Mouse (Mus musculus) MEL (cell line): ENCODE measurements around the gene Smc6. TPM values are rescaled to one million over a fixed set of nuclear protein-coding genes. Genes with fewer than 3 reads are reported as not detected.

Experiments
- DNase-seq: peaks from one replicate; pipeline ENCODE4 v3.0.0; 2011; ENCODE audit warnings: low read depth, low spot score
- H3K27ac ChIP-seq: 2 replicates; pipeline ENCODE4 v1.5.1; 2012; ENCODE audit warnings: low read depth, mild to moderate bottlenecking, control low read depth, low read length, moderate library complexity; ENCODE audit not compliant: control insufficient read depth
- H3K27me3 ChIP-seq, 2 experiments: fragments of 150-350 bp in 1 of 2; sonication (generic) in 1 of 2; 2 replicates each; pipeline ENCODE4 v1.6.1; 2012; ENCODE audit warnings: low read length in 2 of 2, mild to moderate bottlenecking in 2 of 2, improper control_type of control experiment in 1 of 2, moderate library complexity in 1 of 2; ENCODE audit not compliant: insufficient read depth in 2 of 2, control insufficient read depth in 1 of 2
- H3K36me3 ChIP-seq, 2 experiments: 2 replicates each; pipeline ENCODE4 v1.6.1; 2012 to 2014; ENCODE audit warnings: low read length in 2 of 2, improper control_type of control experiment in 1 of 2, inconsistent platforms in 1 of 2, mild to moderate bottlenecking in 1 of 2; ENCODE audit not compliant: insufficient read depth in 2 of 2, control insufficient read depth in 1 of 2
- H3K4me1 ChIP-seq, 2 experiments: fragments of 150-350 bp in 1 of 2; sonication (generic) in 1 of 2; 2 replicates each; pipeline ENCODE4 v1.6.1; 2012; ENCODE audit warnings: low read length in 2 of 2, improper control_type of control experiment in 1 of 2, mild to moderate bottlenecking in 1 of 2; ENCODE audit not compliant: insufficient read depth in 2 of 2, control insufficient read depth in 1 of 2
- H3K4me3 ChIP-seq, 2 experiments: fragments of 150-350 bp in 1 of 2; sonication (generic) in 1 of 2; 2 replicates each; pipeline ENCODE4 v1.5.1; 2012; ENCODE audit warnings: low read depth in 2 of 2, low read length in 2 of 2, mild to moderate bottlenecking in 2 of 2, moderate library complexity in 2 of 2, control low read depth in 1 of 2, improper control_type of control experiment in 1 of 2; ENCODE audit not compliant: control insufficient read depth in 1 of 2, insufficient read depth in 1 of 2
- H3K79me2 ChIP-seq: 2 replicates; pipeline ENCODE4 v1.6.1; 2012; ENCODE audit warnings: mild to moderate bottlenecking, low read length, moderate library complexity; ENCODE audit not compliant: control insufficient read depth, poor library complexity, insufficient read depth
- H3K9ac ChIP-seq: 2 replicates; pipeline ENCODE4 v1.6.1; 2012; ENCODE audit warnings: low read depth, mild to moderate bottlenecking, control low read depth, low read length, moderate library complexity; ENCODE audit not compliant: control insufficient read depth, poor library complexity, severe bottlenecking
- H3K9me3 ChIP-seq: fragments of 150-350 bp; sonication (generic); replicated peaks from 2 replicates; pipeline ENCODE4 v1.6.1; 2012; ENCODE audit warnings: mild to moderate bottlenecking, low read length, improper control_type of control experiment, moderate library complexity; ENCODE audit not compliant: insufficient read depth
- BHLHE40 ChIP-seq: IDR thresholded peaks from 2 replicates; pipeline ENCODE4 v1.6.1; 2012; ENCODE audit warnings: low read depth, mild to moderate bottlenecking, inconsistent platforms, low read length, improper control_type of control experiment, borderline replicate concordance
- CHD1 ChIP-seq: IDR thresholded peaks from 2 replicates; pipeline ENCODE4 v1.6.1; 2012; ENCODE audit warnings: low read depth, mild to moderate bottlenecking, inconsistent platforms, low read length, improper control_type of control experiment
- CHD2 ChIP-seq: IDR thresholded peaks from 2 replicates; pipeline ENCODE4 v1.6.1; 2011; ENCODE audit warnings: low read length, improper control_type of control experiment
- CTCF ChIP-seq, 3 experiments: IDR thresholded peaks in 2 of 3; conservative IDR thresholded peaks in 1 of 3; 2 replicates each; pipeline ENCODE4 v1.5.1; 2011 to 2012; ENCODE audit warnings: low read length in 3 of 3, low read depth in 2 of 3, mild to moderate bottlenecking in 2 of 3, improper control_type of control experiment in 1 of 3, inconsistent platforms in 1 of 3, mixed read lengths in 1 of 3, moderate library complexity in 1 of 3; ENCODE audit not compliant: control insufficient read depth in 1 of 3, insufficient read depth in 1 of 3, poor library complexity in 1 of 3, severe bottlenecking in 1 of 3
- ELF1 ChIP-seq: IDR thresholded peaks from 2 replicates; pipeline ENCODE4 v1.6.1; 2014; ENCODE audit warnings: low read depth, mild to moderate bottlenecking, inconsistent platforms, low read length, improper control_type of control experiment, moderate library complexity
- EP300 ChIP-seq, 2 experiments: IDR thresholded peaks; 2 replicates each; pipeline ENCODE4 v1.6.1; 2011; ENCODE audit warnings: improper control_type of control experiment in 2 of 2, low read length in 2 of 2, low read depth in 1 of 2, mild to moderate bottlenecking in 1 of 2
- GABPA ChIP-seq: IDR thresholded peaks from 2 replicates; pipeline ENCODE4 v1.6.1; 2012; ENCODE audit warnings: low read depth, mild to moderate bottlenecking, inconsistent platforms, low read length, improper control_type of control experiment, moderate library complexity
- HCFC1 ChIP-seq: IDR thresholded peaks from 2 replicates; pipeline ENCODE4 v1.6.1; 2012; ENCODE audit warnings: low read depth, mild to moderate bottlenecking, inconsistent platforms, low read length, improper control_type of control experiment, moderate library complexity
- MAFK ChIP-seq: IDR thresholded peaks from 2 replicates; pipeline ENCODE4 v1.6.1; 2011; ENCODE audit warnings: low read depth, mild to moderate bottlenecking, low read length, improper control_type of control experiment, borderline replicate concordance
- MEF2A ChIP-seq: IDR thresholded peaks from 2 replicates; pipeline ENCODE4 v1.6.1; 2014; ENCODE audit warnings: low read depth, mild to moderate bottlenecking, inconsistent platforms, low read length, improper control_type of control experiment; ENCODE audit not compliant: poor library complexity, insufficient replicate concordance, severe bottlenecking; ENCODE audit errors: extremely low read depth
- MYC ChIP-seq: IDR thresholded peaks from 2 replicates; pipeline ENCODE4 v1.6.1; 2011; ENCODE audit warnings: low read depth, mild to moderate bottlenecking, low read length, improper control_type of control experiment, moderate library complexity
- NELFE ChIP-seq: IDR thresholded peaks from 2 replicates; pipeline ENCODE4 v1.6.1; 2011; ENCODE audit warnings: low read depth, low read length, improper control_type of control experiment
- POLR2A ChIP-seq, 2 experiments: IDR thresholded peaks; 2 replicates each; pipeline ENCODE4 v1.6.1; 2011 to 2012; ENCODE audit warnings: low read length in 2 of 2, mild to moderate bottlenecking in 2 of 2, control low read depth in 1 of 2, improper control_type of control experiment in 1 of 2, low read depth in 1 of 2, moderate library complexity in 1 of 2; ENCODE audit not compliant: control insufficient read depth in 1 of 2, insufficient read depth in 1 of 2, poor library complexity in 1 of 2
- RAD21 ChIP-seq: IDR thresholded peaks from 2 replicates; pipeline ENCODE4 v1.6.1; 2011; ENCODE audit warnings: mild to moderate bottlenecking, low read depth, low read length, improper control_type of control experiment
- RCOR1 ChIP-seq: IDR thresholded peaks from 2 replicates; pipeline ENCODE4 v1.6.1; 2012; ENCODE audit warnings: low read depth, mild to moderate bottlenecking, inconsistent platforms, low read length, improper control_type of control experiment
- SMC3 ChIP-seq: IDR thresholded peaks from 2 replicates; pipeline ENCODE4 v1.6.1; 2011; ENCODE audit warnings: low read depth, low read length, improper control_type of control experiment
- TAL1 ChIP-seq: IDR thresholded peaks from 2 replicates; pipeline ENCODE4 v1.6.1; 2012; ENCODE audit warnings: mild to moderate bottlenecking, inconsistent platforms, low read length, moderate library complexity, mixed read lengths
- TCF12 ChIP-seq: IDR thresholded peaks from 2 replicates; pipeline ENCODE4 v1.6.1; 2014; ENCODE audit warnings: low read depth, mild to moderate bottlenecking, inconsistent platforms, low read length, improper control_type of control experiment, moderate library complexity
- USF2 ChIP-seq, 2 experiments: IDR thresholded peaks; 2 replicates each; pipeline ENCODE4 v1.6.1; 2011 to 2012; ENCODE audit warnings: improper control_type of control experiment in 2 of 2, low read length in 2 of 2, borderline replicate concordance in 1 of 2, inconsistent platforms in 1 of 2, low read depth in 1 of 2, mild to moderate bottlenecking in 1 of 2; ENCODE audit not compliant: insufficient read depth in 1 of 2
- ZC3H11A ChIP-seq: IDR thresholded peaks from 2 replicates; pipeline ENCODE4 v1.6.1; 2012; ENCODE audit warnings: low read depth, mild to moderate bottlenecking, inconsistent platforms, low read length, improper control_type of control experiment
- ZMIZ1 ChIP-seq: IDR thresholded peaks from 2 replicates; pipeline ENCODE4 v1.6.1; 2012; ENCODE audit warnings: low read depth, mild to moderate bottlenecking, inconsistent platforms, low read length, improper control_type of control experiment, moderate library complexity
- ZNF384 ChIP-seq: IDR thresholded peaks from 2 replicates; pipeline ENCODE4 v1.6.1; 2012; ENCODE audit warnings: low read depth, mild to moderate bottlenecking, inconsistent platforms, low read length, improper control_type of control experiment
- polyA plus RNA-seq, 2 experiments: library from polyadenylated mRNA; stranded (reverse) in 1 of 2; unstranded in 1 of 2; fragments of >175 nt in 1 of 2; fragments of >200 nt in 1 of 2; gene quantifications; 2 replicates each; pipeline versions ENCODE4 v1.2.1 to v1.2.4; 2012; ENCODE audit warnings: low replicate concordance in 2 of 2, low read depth in 1 of 2; ENCODE audit not compliant: insufficient read length in 2 of 2, insufficient read depth in 1 of 2, missing spikeins in 1 of 2
- total RNA-seq: library from RNA; depleted of rRNA; stranded (reverse); fragments of 300-350 nt; gene quantifications from 2 replicates; pipeline ENCODE4 v1.2.3, GENCODE M21; 2012

The Smc6 gene
- total and polyA plus RNA-seq, 3 experiments = 46.7 to 170 (median 63.3) TPM

GRCm38 (mm10) chr12:11281584-11281983 is 15.9 kb downstream of the Smc6 start:
- Histone ChIP-seq H3K36me3 (peaks cover 3 to 42% of the 10 kb centered on the region in 2 experiments; a peak in 3 of 4 replicates), H3K27ac (no peak overlapping the region), H3K27me3 (no peaks in the 10 kb centered on the region), H3K4me3 (no peak overlapping the region), H3K79me2 (no peaks in the 10 kb centered on the region; the same call in 1 of the 2 replicates), H3K9me3 (no peaks in the 10 kb centered on the region), H3K9ac (no peak overlapping the region), H3K4me1 (no peaks in the 10 kb centered on the region)
- TF ChIP-seq CTCF (IDR thresholded peaks at IDR 0.05 in 2 of 3, conservative IDR thresholded peaks at IDR 0.05 in 1 of 3; ENCODE audit: control insufficient read depth in 1 of 3, insufficient read depth in 1 of 3, low read depth in 2 of 3, low read length in 3 of 3, poor library complexity in 1 of 3, severe bottlenecking in 1 of 3) = no peak
- TF ChIP-seq RAD21 = no peak
- TF ChIP-seq ELF1 = no peak
- no peak for TF ChIP-seq MEF2A
- TF ChIP-seq NELFE = no peak
- TF ChIP-seq ZC3H11A = no peak
- no peak for TF ChIP-seq HCFC1
- TF ChIP-seq TAL1 = no peak
- TF ChIP-seq CHD1 = no peak
- no peak for TF ChIP-seq TCF12
- no peak for TF ChIP-seq POLR2A (IDR thresholded peaks at IDR 0.05; ENCODE audit: control insufficient read depth in 1 of 2, insufficient read depth in 1 of 2, low read depth in 1 of 2, low read length in 2 of 2, poor library complexity in 1 of 2)
- no peak for DNase-seq

- no peaks in the 10 kb centered on the region for H3K4me1 ChIP-seq
- DNase-seq = no peak
- TF ChIP-seq CTCF (IDR thresholded peaks at IDR 0.05 in 2 of 3, conservative IDR thresholded peaks at IDR 0.05 in 1 of 3; ENCODE audit: control insufficient read depth in 1 of 3, insufficient read depth in 1 of 3, low read depth in 2 of 3, low read length in 3 of 3, poor library complexity in 1 of 3, severe bottlenecking in 1 of 3) (peak; percentile 5 to 25 (median 19); a peak in 2 of 6 replicates), MAFK (no peak), MEF2A (no peak), RCOR1 (no peak), USF2 (IDR thresholded peaks at IDR 0.05; ENCODE audit: borderline replicate concordance in 1 of 2, insufficient read depth in 1 of 2, low read depth in 1 of 2, low read length in 2 of 2) (no peak), CHD2 (no peak), GABPA (no peak), ZC3H11A (no peak), TAL1 (no peak), MYC (no peak), ZMIZ1 (no peak), TCF12 (no peak), SMC3 (0 out of 2 replicates have a peak, but pooled peaks have one; percentile 3), EP300 (IDR thresholded peaks at IDR 0.05; ENCODE audit: low read depth in 1 of 2, low read length in 2 of 2) (no peak), BHLHE40 (no peak), ELF1 (no peak), ZNF384 (no peak)
- H3K9me3 ChIP-seq = no peaks in the 10 kb centered on the region
- no peak overlapping the region for H3K27ac ChIP-seq
- H3K79me2 ChIP-seq = no peaks in the 10 kb centered on the region
- H3K27me3 ChIP-seq = no peaks in the 10 kb centered on the region
- H3K9ac ChIP-seq = no peak overlapping the region
- H3K36me3 ChIP-seq = peaks cover 3 to 49% of the 10 kb centered on the region in 2 experiments; a peak in 3 of 4 replicates
- H3K4me3 ChIP-seq = no peak overlapping the region
Observed at GRCm38 (mm10) chr12:11286382-11286781, 20.7 kb downstream of the Smc6 start.
